Mouse (Mus musculus) limb, embryonic 14.5 days (tissue): Measurements from ENCODE around the gene Dazap1. TPM values are rescaled to one million over a fixed set of nuclear protein-coding genes. Genes with fewer than 3 reads are reported as not detected.

Experiments used
- ATAC-seq: fragments of 200-750 bp; cut with Nextera tagmentation; 2 replicates; pipeline ENCODE4 v1.8.0; 2017; ENCODE audit warnings: low read depth, moderate number of reproducible peaks, moderate TSS enrichment; ENCODE audit not compliant: low FRiP score
- DNase-seq: peaks from one replicate; pipeline ENCODE4 v3.0.0-alpha.2; 2015; ENCODE audit warnings: low spot score
- H3K27ac ChIP-seq: fragments of 300-500 bp; sonication (generic); replicated peaks from 2 replicates; pipeline ENCODE4 v1.5.1; 2014; ENCODE audit warnings: low read depth, mild to moderate bottlenecking, low read length, moderate library complexity, mixed read lengths
- H3K27me3 ChIP-seq: fragments of 300-500 bp; sonication (generic); 2 replicates; pipeline ENCODE4 v1.6.1; 2014; ENCODE audit warnings: low read length, mixed read lengths; ENCODE audit not compliant: control insufficient read depth, insufficient read depth
- H3K36me3 ChIP-seq: fragments of 300-500 bp; sonication (generic); 2 replicates; pipeline ENCODE4 v1.6.1; 2014; ENCODE audit warnings: mild to moderate bottlenecking, low read length, moderate library complexity, mixed read lengths; ENCODE audit not compliant: control insufficient read depth, insufficient read depth
- H3K4me1 ChIP-seq: fragments of 300-500 bp; sonication (generic); 2 replicates; pipeline ENCODE4 v1.6.1; 2014; ENCODE audit warnings: antibody characterized with exemption, low read length, mixed read lengths; ENCODE audit not compliant: control insufficient read depth, insufficient read depth
- H3K4me2 ChIP-seq: fragments of 300-500 bp; sonication (generic); replicated peaks from 2 replicates; pipeline ENCODE4 v1.6.1; 2014; ENCODE audit warnings: low read depth, mild to moderate bottlenecking, low read length, moderate library complexity; ENCODE audit not compliant: severe bottlenecking
- H3K4me3 ChIP-seq: fragments of 300-500 bp; sonication (generic); replicated peaks from 2 replicates; pipeline ENCODE4 v1.5.1; 2014; ENCODE audit warnings: low read length
- H3K9ac ChIP-seq: fragments of 300-500 bp; sonication (generic); 2 replicates; pipeline ENCODE4 v1.6.1; 2014; ENCODE audit warnings: mild to moderate bottlenecking, low read depth, low read length, moderate library complexity; ENCODE audit not compliant: severe bottlenecking
- H3K9me3 ChIP-seq: fragments of 300-500 bp; sonication (generic); 2 replicates; pipeline ENCODE4 v1.6.1; 2016; ENCODE audit warnings: low read length; ENCODE audit not compliant: control insufficient read depth
- POLR2A ChIP-seq: fragments of 200-500 bp; IDR thresholded peaks from 2 replicates; pipeline ENCODE4 v1.8.0; 2012; ENCODE audit warnings: inconsistent platforms, mild to moderate bottlenecking, moderate library complexity, borderline replicate concordance; ENCODE audit not compliant: insufficient read depth, insufficient read length; ENCODE audit errors: extremely low read depth
- WGBS: fragments of 180-500 bp; shearing (Covaris S2); extraction: QIAGEN DNeasy Blood & Tissue Kit; methylation state at CpG from one replicate; pipeline ENCODE4 v1.1.7; 2014; 5-methylcytosine and 5-hydroxymethylcytosine counted together
- polyA plus RNA-seq, 2 experiments: library from polyadenylated mRNA; depleted of rRNA in 1 of 2; stranded (reverse) in 1 of 2; unstranded in 1 of 2; fragments of >200 nt; fragmentation: Nextera tagmentation in 1 of 2; extraction: Ambion mirVana in 1 of 2; gene quantifications; 2 replicates each; pipeline versions ENCODE4 v1.2.1 to v1.2.3; 2012 to 2014

The Dazap1 gene
- polyA plus RNA-seq, 2 experiments: 46.1 to 272 TPM

DNA sequence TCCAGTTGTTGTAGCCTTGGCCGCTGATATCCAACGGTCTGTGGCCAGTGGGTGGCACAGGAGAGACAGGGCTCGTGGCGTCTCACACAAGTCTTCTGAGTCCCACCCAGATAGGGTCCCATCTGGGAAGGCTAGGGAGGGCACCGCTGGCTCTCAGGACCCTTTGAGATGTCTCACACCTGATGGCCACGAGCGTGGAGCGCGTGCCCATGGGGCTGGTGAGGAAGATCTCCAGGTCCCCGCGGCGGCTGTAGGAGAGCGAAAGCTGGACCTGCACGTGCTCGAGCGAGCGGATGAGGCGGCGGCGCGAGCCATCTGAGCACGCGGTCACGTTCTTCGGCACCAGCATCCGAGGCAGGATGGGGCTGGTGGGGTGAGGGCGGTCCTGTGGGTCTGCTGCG, 61.5 kb downstream of the Dazap1 start:
- no peaks in the 10 kb centered on the region for H3K27me3 ChIP-seq
- DNase-seq (no peak), ATAC-seq (no peak)
- WGBS: 3% methylated on average over 28 of the region's 28 CpGs
- H3K4me3 ChIP-seq: peak overlapping the region; percentile 60
- H3K9me3 ChIP-seq: no peaks in the 10 kb centered on the region
- H3K36me3 ChIP-seq: peaks cover 13% of the 10 kb centered on the region; the same call in 1 of the 2 replicates
- peaks cover 10% of the 10 kb centered on the region; the same call in 1 of the 2 replicates for H3K4me1 ChIP-seq
- H3K27ac ChIP-seq: no peak overlapping the region
- H3K9ac ChIP-seq: peak overlapping the region; percentile 64
- TF ChIP-seq POLR2A: no peak
- peak overlapping the region; percentile 99 for H3K4me2 ChIP-seq

GRCm38 (mm10) chr10:80323261-80324119, 62.2 kb downstream of the Dazap1 start:
- H3K36me3 ChIP-seq: peaks cover 6% of the 10 kb centered on the region; the same call in 1 of the 2 replicates
- no peaks in the 10 kb centered on the region for H3K9me3 ChIP-seq
- H3K9ac ChIP-seq: peak overlapping the region; percentile 64
- WGBS: 1% methylated on average over 36 of the region's 46 CpGs
- no peak for TF ChIP-seq POLR2A
- peak overlapping the region; percentile 60 for H3K4me3 ChIP-seq
- peaks cover 10% of the 10 kb centered on the region; the same call in 1 of the 2 replicates for H3K4me1 ChIP-seq
- peak; percentile 48 for ATAC-seq
- H3K27me3 ChIP-seq: no peaks in the 10 kb centered on the region
- no peak for DNase-seq
- no peak overlapping the region for H3K27ac ChIP-seq
- H3K4me2 ChIP-seq: peak overlapping the region; percentile 99

DNA sequence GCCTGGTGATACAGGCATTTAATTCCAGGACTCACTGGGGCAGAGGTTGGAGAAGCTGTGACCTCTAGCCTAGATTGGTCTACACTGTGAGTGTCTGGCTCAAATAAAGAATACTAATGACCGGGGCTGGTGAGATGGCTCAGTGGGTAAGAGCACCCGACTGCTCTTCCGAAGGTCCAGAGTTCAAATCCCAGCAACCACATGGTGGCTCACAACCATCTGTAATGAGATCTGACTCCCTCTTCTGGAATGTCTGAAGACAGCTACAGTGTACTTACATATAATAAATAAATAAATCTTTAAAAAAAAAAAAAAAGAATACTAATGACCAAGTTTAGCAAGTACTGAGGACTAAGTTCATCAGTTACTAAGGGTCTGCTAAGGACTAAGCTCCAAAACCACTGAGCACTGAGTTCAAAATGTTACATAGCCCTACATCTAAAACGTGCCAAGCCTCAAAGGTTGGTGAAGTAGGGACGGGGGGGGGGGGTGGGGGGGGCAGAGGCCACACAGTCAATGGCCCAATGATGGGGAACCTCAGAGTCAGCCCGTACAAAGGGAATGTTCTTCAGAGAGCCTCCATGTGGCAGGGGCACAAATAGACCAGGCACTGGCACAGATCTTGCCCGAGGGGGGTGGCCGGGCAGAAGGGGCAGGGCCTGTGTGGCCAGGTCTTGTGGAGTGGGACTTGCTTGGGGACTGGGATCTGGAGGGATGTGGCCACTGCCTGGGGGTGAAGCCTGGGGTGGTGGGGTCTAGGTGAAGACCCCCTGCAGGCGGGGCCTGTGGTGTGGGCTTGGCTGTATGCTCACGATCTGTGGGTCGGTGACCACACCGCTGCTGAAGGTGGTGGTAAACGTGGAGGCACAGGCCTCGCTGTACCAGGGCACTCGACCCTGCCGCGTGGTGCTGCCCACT, 63.1 kb downstream of the Dazap1 start:
- H3K9me3 ChIP-seq: no peaks in the 10 kb centered on the region
- H3K36me3 ChIP-seq: no peaks in the 10 kb centered on the region
- no peaks in the 10 kb centered on the region for H3K27me3 ChIP-seq
- DNase-seq: no peak
- WGBS: 77% methylated on average over 16 of the region's 17 CpGs
- H3K4me3 ChIP-seq: peak overlapping the region; percentile 60; the same call in 1 of the 2 replicates
- no peak overlapping the region for H3K27ac ChIP-seq
- no peak for ATAC-seq
- H3K9ac ChIP-seq: no peak overlapping the region
- peaks cover 9% of the 10 kb centered on the region; the same call in 1 of the 2 replicates for H3K4me1 ChIP-seq
- H3K4me2 ChIP-seq: peak overlapping the region; percentile 99
- TF ChIP-seq POLR2A: no peak

GRCm38 (mm10) chr10:80325045-80325444, 63.8 kb downstream of the Dazap1 start:
- no peak overlapping the region for H3K4me3 ChIP-seq
- H3K27ac ChIP-seq: no peak overlapping the region
- H3K36me3 ChIP-seq: no peaks in the 10 kb centered on the region
- 80% methylated on average over 21 of the region's 21 CpGs for WGBS
- H3K9ac ChIP-seq: no peak overlapping the region
- H3K4me2 ChIP-seq: no peak overlapping the region
- no peak for TF ChIP-seq POLR2A
- DNase-seq (no peak), ATAC-seq (no peak)
- H3K9me3 ChIP-seq: no peaks in the 10 kb centered on the region
- no peaks in the 10 kb centered on the region for H3K27me3 ChIP-seq
- peaks cover 12% of the 10 kb centered on the region; the same call in 1 of the 2 replicates for H3K4me1 ChIP-seq

GRCm38 (mm10) chr10:80329273-80330081, 68.2 kb downstream of the Dazap1 start, which contains the start of the genes Pcsk4 and Reep6:
Pcsk4 (minus strand) TSS chr10:80329498.
Reep6 (plus strand) TSS chr10:80329953.
- peak; percentile 94 for ATAC-seq

More at GRCm38 (mm10) chr10:80329273-80330081, 68.2 kb downstream of the Dazap1 start, which contains the start of the genes Pcsk4 and Reep6:
- DNase-seq: peak; percentile 90
- H3K9me3 ChIP-seq: no peaks in the 10 kb centered on the region
- H3K9ac ChIP-seq: peak within 1 kb of the TSS; percentile 32
- H3K36me3 ChIP-seq: no peaks in the 10 kb centered on the region
- TF ChIP-seq POLR2A: no peak
- WGBS: 3% methylated on average over 33 of the region's 36 CpGs
- peak within 1 kb of the TSS; percentile 81 for H3K4me2 ChIP-seq
- H3K27ac ChIP-seq: no peak within 1 kb of the TSS
- H3K27me3 ChIP-seq: no peaks in the 10 kb centered on the region
- peak within 1 kb of the TSS; percentile 47 for H3K4me3 ChIP-seq
- H3K4me1 ChIP-seq: peaks cover 10% of the 10 kb centered on the region
